Mouse (Mus musculus) layer of hippocampus, postnatal 10 days (tissue): ENCODE data around the gene Nupl2. TPM values are rescaled to one million over a fixed set of nuclear protein-coding genes. Genes with fewer than 3 reads are reported as not detected.

Source experiments
- DNase-seq, 2 experiments: peaks; one replicate each; pipeline ENCODE4 v3.0.0; 2021; ENCODE audit warnings: low spot score in 2 of 2
- total RNA-seq, 2 experiments: library from RNA; stranded (reverse); gene quantifications; 2 replicates each; pipeline ENCODE4 v1.2.3; 2021

Nupl2 gene
- total RNA-seq, 2 experiments from 2014 or later = 10.5 to 10.6 TPM

GRCm38 (mm10) chr5:24207965-24208364 lies 43.2 kb downstream of the Nupl2 start:
- no peak for DNase-seq

DNA sequence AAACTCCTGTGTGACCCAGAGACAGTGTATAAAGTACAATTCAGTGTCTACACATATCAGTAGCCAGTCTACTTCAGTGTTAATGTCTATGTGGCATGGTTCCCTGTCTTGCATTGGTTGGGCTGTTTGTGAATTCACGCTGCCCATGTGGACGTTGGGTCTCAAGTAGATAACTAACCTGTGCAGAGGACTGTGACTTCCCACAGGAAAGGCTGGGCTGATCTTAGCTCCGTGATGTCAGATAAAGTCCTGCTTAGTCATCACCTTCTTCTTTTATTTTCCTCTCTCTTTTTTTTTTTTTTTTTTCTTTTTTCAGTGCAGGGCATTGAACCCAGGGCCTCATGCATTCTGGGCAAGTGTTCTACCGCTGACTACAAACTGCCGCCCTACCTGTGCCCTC lies 43.7 kb downstream of the Nupl2 start:
- DNase-seq = no peak

GRCm38 (mm10) chr5:24213861-24214546 lies 49.2 kb downstream of the Nupl2 start:
- DNase-seq = no peak

- no peak for DNase-seq
These were observed 49.8 kb downstream of the Nupl2 start for GRCm38 (mm10) chr5:24214547-24214878.

GRCm38 (mm10) chr5:24214900-24215299 lies 50.1 kb downstream of the Nupl2 start:
- no peak for DNase-seq

Other genes starting within 250 kb of the Nupl2 start
- 10 to 100 TPM; 38.9 to 40.4 TPM for gene Fam126a, start 134.3 kb upstream of the Nupl2 start, total RNA-seq
- gene Klhl7, start 64.4 kb upstream of the Nupl2 start, total RNA-seq = 100 to 1,000 TPM; 128 to 135 TPM
- gene Kcnh2, start 186.6 kb downstream of the Nupl2 start, total RNA-seq = 10 to 100 TPM; 15.0 to 18.6 TPM
- 10 to 100 TPM; 10.1 to 11.8 TPM for gene Nos3, start 199.8 kb downstream of the Nupl2 start, total RNA-seq
- gene Atg9b, start 227.2 kb downstream of the Nupl2 start, total RNA-seq = 1 to 10 TPM; 5.0 to 5.2 TPM
- 10 to 100 TPM; 40.0 to 53.1 TPM for gene Abcb8, start 228.7 kb downstream of the Nupl2 start, total RNA-seq
- not detected for gene Asic3, start 248.4 kb downstream of the Nupl2 start, total RNA-seq